Mouse (Mus musculus): ENCODE measurements around the gene Slc6a11. TPM values are rescaled to one million over a fixed set of nuclear protein-coding genes. Genes with fewer than 3 reads are reported as not detected.

Gene Slc6a11
- total and polyA plus RNA-seq, 3 experiments = not detected

DNA sequence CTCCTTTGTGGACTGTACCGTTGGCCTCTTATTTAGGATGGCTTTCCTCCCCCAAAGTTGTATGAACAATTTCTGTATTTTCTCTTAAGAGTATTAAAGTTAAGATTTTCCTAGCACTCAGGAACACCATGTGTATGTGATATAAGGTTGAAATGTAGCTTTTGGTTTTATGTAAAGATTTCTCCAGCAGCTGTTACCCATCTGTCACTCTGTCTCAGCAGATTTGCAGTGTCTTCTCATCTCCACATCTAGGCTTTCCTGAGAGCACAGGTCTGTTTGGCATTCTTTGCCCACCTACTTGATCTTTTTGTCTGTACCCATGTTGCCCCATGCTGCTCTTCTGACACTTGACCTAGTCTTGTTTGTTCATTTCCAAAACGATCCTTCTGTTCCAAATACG, 10.4 kb downstream of the Slc6a11 start:
- TF ChIP-seq CTCF (IDR thresholded peaks at IDR 0.05) = no peak
- no peak for TF ChIP-seq EP300 (IDR thresholded peaks at IDR 0.05; ENCODE audit: insufficient read depth, low read depth, low read length)
- TF ChIP-seq POLR2A (IDR thresholded peaks at IDR 0.05; ENCODE audit: insufficient read depth, low read depth, low read length) = no peak
- WGBS = 54% methylated on average over 3 of the region's 3 CpGs
- Histone ChIP-seq H3K27ac (no peak overlapping the region), H3K36me3 (ENCODE audit: control insufficient read depth, insufficient read depth, low read length) (no peaks in the 10 kb centered on the region), H3K79me2 (replicated peaks; ENCODE audit: control insufficient read depth, insufficient read depth, low read length) (no peaks in the 10 kb centered on the region), H3K4me3 (no peak overlapping the region), H3K4me1 (ENCODE audit: control insufficient read depth, insufficient read depth, low read length) (no peaks in the 10 kb centered on the region), H3K9ac (ENCODE audit: low read depth, low read length) (no peak overlapping the region), H3K27me3 (ENCODE audit: control insufficient read depth, insufficient read depth, low read length) (0 out of 2 replicates have a peak, but pooled peaks cover 1% of the 10 kb centered on the region)
- intact Hi-C loops (cut with DNase I) = no loop called here
- no peak for DNase-seq

DNA sequence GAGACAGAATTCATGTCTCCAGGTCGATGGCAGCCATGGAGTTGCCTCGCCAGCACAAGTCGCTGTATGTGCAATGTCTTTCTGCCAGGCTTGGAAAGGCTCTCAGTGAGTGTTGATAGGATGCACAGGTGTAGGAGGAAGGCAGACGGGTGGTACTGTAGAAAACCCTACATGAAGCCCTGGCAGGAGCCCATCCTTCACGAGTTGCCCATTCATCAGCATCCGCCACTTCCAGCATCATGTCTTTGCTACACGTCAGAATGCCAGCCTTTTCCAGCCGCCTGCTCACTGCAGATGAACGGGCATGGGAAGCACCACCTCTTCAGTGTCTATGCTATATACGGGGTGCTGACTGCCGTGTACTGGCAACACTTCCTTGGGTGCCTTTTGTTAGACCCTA, 11.4 kb downstream of the Slc6a11 start:
- no peak overlapping the region for H3K4me3 ChIP-seq
- no peaks in the 10 kb centered on the region for H3K79me2 ChIP-seq (replicated peaks; ENCODE audit: control insufficient read depth, insufficient read depth, low read length)
- no peak overlapping the region for H3K9ac ChIP-seq (ENCODE audit: low read depth, low read length)
- 0 out of 2 replicates have a peak, but pooled peaks cover 1% of the 10 kb centered on the region for H3K27me3 ChIP-seq (ENCODE audit: control insufficient read depth, insufficient read depth, low read length)
- H3K36me3 ChIP-seq (ENCODE audit: control insufficient read depth, insufficient read depth, low read length) = no peaks in the 10 kb centered on the region
- H3K4me1 ChIP-seq (ENCODE audit: control insufficient read depth, insufficient read depth, low read length) = no peaks in the 10 kb centered on the region
- no peak for DNase-seq
- 80% methylated on average over 11 of the region's 11 CpGs for WGBS
- intact Hi-C loops (cut with DNase I) = no loop called here
- TF ChIP-seq EP300 (IDR thresholded peaks at IDR 0.05; ENCODE audit: insufficient read depth, low read depth, low read length) (no peak), POLR2A (IDR thresholded peaks at IDR 0.05; ENCODE audit: insufficient read depth, low read depth, low read length) (no peak), CTCF (IDR thresholded peaks at IDR 0.05) (no peak)
- no peak overlapping the region for H3K27ac ChIP-seq

DNA sequence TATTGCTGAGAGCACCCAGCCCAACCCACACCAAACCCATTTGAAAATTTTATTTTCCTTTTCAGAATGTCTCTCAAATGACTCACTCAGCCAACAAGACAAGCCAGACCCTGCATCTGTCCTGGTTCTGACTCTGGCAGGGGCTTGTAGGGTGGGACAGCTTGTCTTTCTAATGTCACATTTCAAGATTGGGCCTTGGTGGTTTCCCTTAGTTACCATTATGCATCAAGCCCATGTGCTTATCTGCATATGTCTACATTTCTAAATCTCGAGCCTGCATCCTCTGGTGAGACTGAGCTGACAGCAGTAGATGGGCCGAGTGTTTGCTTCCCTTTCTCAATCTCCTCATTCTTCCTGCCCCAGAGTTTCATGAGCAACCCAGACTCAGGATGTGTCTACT, 12.5 kb downstream of the Slc6a11 start:
- intact Hi-C loops (cut with DNase I) = no loop called here
- no peaks in the 10 kb centered on the region for H3K4me1 ChIP-seq (ENCODE audit: control insufficient read depth, insufficient read depth, low read length)
- H3K27ac ChIP-seq = no peak overlapping the region
- no peak overlapping the region for H3K9ac ChIP-seq (ENCODE audit: low read depth, low read length)
- 24% methylated on average over 2 of the region's 2 CpGs for WGBS
- H3K27me3 ChIP-seq (ENCODE audit: control insufficient read depth, insufficient read depth, low read length) = no peaks in the 10 kb centered on the region
- H3K4me3 ChIP-seq = no peak overlapping the region
- H3K79me2 ChIP-seq (replicated peaks; ENCODE audit: control insufficient read depth, insufficient read depth, low read length) = no peaks in the 10 kb centered on the region
- no peak for TF ChIP-seq POLR2A (IDR thresholded peaks at IDR 0.05; ENCODE audit: insufficient read depth, low read depth, low read length)
- TF ChIP-seq CTCF (IDR thresholded peaks at IDR 0.05) = no peak
- no peak for TF ChIP-seq EP300 (IDR thresholded peaks at IDR 0.05; ENCODE audit: insufficient read depth, low read depth, low read length)
- no peaks in the 10 kb centered on the region for H3K36me3 ChIP-seq (ENCODE audit: control insufficient read depth, insufficient read depth, low read length)
- DNase-seq = no peak

DNA sequence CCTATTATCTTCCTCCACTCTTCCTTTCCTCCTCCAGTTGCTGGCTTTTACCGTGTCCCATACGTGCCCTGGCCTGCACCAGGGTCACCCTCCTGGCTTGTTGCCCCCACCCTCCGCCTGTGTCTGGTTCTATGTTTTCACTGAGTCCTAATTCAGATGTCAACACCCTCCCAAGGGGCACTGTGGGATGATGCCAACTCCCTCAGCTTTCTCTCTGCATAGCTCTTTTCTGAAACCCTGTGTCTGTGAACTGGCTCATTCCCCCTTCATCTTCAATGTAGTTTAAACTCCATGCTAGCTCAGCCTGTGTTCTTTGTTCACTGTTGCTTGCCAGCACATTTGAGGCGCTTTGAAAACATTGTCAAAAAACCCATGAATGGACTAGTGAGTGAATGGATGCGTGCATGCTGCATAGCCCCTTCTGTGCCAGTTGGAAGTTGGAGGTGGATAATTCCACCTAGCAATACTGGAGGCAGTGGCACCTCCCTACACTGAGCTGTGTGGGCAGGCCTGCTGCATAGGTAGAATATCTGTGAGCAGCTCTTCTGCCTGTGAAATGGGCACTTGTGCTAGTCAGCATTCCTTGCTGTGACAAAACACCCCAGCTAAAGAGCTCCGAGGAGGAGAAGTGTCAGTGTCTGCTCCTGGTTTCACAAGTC, 13.5 kb downstream of the Slc6a11 start:
- WGBS = 61% methylated on average over 6 of the region's 6 CpGs
- Histone ChIP-seq H3K79me2 (replicated peaks; ENCODE audit: control insufficient read depth, insufficient read depth, low read length) (no peaks in the 10 kb centered on the region), H3K4me3 (no peak overlapping the region), H3K9ac (ENCODE audit: low read depth, low read length) (no peak overlapping the region), H3K36me3 (ENCODE audit: control insufficient read depth, insufficient read depth, low read length) (no peaks in the 10 kb centered on the region), H3K27ac (no peak overlapping the region), H3K4me1 (ENCODE audit: control insufficient read depth, insufficient read depth, low read length) (no peaks in the 10 kb centered on the region), H3K27me3 (ENCODE audit: control insufficient read depth, insufficient read depth, low read length) (no peaks in the 10 kb centered on the region)
- no peak for DNase-seq
- no peak for TF ChIP-seq EP300 (IDR thresholded peaks at IDR 0.05; ENCODE audit: insufficient read depth, low read depth, low read length)
- no peak for TF ChIP-seq CTCF (IDR thresholded peaks at IDR 0.05)
- TF ChIP-seq POLR2A (IDR thresholded peaks at IDR 0.05; ENCODE audit: insufficient read depth, low read depth, low read length) = no peak
- intact Hi-C loops (cut with DNase I) = no loop called here

DNA sequence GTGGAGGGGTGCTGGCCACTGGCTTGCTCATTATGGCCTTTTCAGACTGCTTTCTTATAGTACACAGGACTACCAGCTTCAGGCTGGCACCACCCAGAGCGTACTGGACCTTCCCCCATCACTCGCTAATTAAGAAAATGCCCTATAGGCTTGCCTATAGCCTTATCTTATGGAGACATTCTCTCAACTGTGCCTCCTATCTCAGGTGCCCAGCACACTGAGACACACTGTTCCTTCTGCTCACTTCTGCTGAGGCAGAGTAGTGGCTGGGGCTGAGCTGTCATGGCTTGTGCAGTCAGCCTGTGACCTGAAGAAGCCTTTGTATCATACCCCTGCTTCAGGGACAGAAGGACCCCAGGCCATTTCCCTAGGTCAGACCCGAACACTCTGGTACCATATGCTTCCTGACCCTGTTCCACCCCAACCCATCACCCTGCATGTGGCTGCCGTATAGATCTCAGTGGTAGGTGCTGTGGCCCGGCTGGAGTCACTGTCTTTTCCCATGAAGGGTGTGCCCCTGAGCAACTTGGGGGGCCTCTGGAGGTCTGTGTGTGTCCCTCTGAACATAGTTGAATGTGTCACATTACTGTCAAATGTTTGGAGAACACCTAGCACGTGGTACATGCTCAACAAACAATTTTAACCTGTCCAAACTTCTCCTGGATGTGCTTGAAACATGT, 14.7 kb downstream of the Slc6a11 start:
- H3K4me3 ChIP-seq = no peak overlapping the region
- intact Hi-C loops (cut with DNase I) = no loop called here
- no peak for DNase-seq
- no peak overlapping the region for H3K9ac ChIP-seq (ENCODE audit: low read depth, low read length)
- H3K27me3 ChIP-seq (ENCODE audit: control insufficient read depth, insufficient read depth, low read length) = no peaks in the 10 kb centered on the region
- 72% methylated on average over 6 of the region's 6 CpGs for WGBS
- H3K79me2 ChIP-seq (replicated peaks; ENCODE audit: control insufficient read depth, insufficient read depth, low read length) = no peaks in the 10 kb centered on the region
- no peak overlapping the region for H3K27ac ChIP-seq
- no peaks in the 10 kb centered on the region for H3K36me3 ChIP-seq (ENCODE audit: control insufficient read depth, insufficient read depth, low read length)
- H3K4me1 ChIP-seq (ENCODE audit: control insufficient read depth, insufficient read depth, low read length) = no peaks in the 10 kb centered on the region
- TF ChIP-seq CTCF (IDR thresholded peaks at IDR 0.05) = no peak
- TF ChIP-seq POLR2A (IDR thresholded peaks at IDR 0.05; ENCODE audit: insufficient read depth, low read depth, low read length) = no peak
- no peak for TF ChIP-seq EP300 (IDR thresholded peaks at IDR 0.05; ENCODE audit: insufficient read depth, low read depth, low read length)

DNA sequence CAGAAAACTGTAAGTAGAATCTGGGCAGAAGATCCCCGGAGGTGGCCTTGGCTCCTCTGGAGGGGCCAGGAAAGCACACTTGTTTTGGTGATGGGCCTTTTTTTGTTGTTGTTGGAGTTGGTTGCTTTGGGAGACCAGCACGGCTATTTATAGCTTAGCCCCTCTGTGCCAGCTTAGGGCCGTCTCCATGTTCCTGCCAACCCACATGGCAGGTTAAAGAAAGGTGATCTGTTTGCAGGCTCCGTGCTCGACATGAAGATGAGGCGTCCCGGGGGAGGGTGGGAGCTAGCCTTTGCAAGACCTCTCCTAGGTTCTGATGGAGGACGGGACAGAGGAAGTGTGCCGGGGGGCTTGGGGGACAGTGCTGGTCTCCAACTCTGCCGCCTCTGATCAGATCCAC, 24.7 kb downstream of the Slc6a11 start:
- intact Hi-C loops (cut with DNase I) = no loop called here
- Histone ChIP-seq H3K4me1 (ENCODE audit: control insufficient read depth, insufficient read depth, low read length) (no peaks in the 10 kb centered on the region), H3K27me3 (ENCODE audit: control insufficient read depth, insufficient read depth, low read length) (no peaks in the 10 kb centered on the region), H3K27ac (no peak overlapping the region), H3K4me3 (no peak overlapping the region), H3K79me2 (replicated peaks; ENCODE audit: control insufficient read depth, insufficient read depth, low read length) (no peaks in the 10 kb centered on the region), H3K36me3 (ENCODE audit: control insufficient read depth, insufficient read depth, low read length) (no peaks in the 10 kb centered on the region), H3K9ac (ENCODE audit: low read depth, low read length) (no peak overlapping the region)
- WGBS = 70% methylated on average over 10 of the region's 10 CpGs
- TF ChIP-seq CTCF (IDR thresholded peaks at IDR 0.05) (no peak), POLR2A (IDR thresholded peaks at IDR 0.05; ENCODE audit: insufficient read depth, low read depth, low read length) (no peak), EP300 (IDR thresholded peaks at IDR 0.05; ENCODE audit: insufficient read depth, low read depth, low read length) (no peak)
- peak in 1 of 2 experiments; percentile 22 for DNase-seq
